Mouse (Mus musculus): ENCODE measurements around the gene Mkrn2.

Gene Mkrn2

DNA sequence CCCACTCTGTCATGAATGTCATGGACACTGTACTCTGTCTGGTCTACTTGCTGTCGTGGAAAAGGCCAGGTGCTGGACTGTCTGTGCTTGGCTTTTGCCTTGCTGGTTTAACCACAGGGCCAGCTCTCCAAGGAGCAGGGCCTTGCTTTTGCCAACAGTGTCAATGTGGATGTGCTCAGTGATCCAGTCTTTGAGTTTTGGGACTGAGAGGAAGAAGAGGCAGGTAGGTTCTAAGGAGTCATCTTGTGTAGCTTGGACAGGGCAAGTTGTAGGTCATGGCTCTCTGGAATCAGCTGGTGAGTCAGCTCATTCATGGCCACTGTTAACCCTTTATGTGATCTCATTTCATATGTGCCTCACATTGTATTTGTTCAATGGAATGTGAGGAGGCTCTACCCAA is 4.8 kb downstream of the Mkrn2 start:
- in situ Hi-C loops (cut with MboI, MseI) = no loop called here

DNA sequence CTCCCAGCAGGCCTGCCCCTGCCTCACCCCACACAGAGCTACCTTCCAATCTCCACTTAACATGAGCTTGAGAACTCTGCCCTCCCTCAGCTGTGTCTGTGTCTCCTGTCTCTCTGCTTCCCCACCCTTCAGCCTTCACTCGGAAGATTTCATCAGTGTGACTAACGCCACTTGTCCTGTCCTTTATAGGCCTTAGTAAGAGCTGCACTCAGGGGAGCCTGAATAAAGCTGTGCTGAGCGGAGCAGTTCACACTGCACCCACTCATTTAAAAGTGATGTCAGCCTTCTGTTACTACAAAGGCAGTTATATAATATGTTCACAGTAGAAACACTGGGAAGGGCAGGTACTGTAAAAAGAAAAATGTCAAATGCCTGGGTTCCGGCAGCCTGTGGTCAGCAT is 5.7 kb downstream of the Mkrn2 start:
- in situ Hi-C loops (cut with MboI, MseI) = no loop called here

DNA sequence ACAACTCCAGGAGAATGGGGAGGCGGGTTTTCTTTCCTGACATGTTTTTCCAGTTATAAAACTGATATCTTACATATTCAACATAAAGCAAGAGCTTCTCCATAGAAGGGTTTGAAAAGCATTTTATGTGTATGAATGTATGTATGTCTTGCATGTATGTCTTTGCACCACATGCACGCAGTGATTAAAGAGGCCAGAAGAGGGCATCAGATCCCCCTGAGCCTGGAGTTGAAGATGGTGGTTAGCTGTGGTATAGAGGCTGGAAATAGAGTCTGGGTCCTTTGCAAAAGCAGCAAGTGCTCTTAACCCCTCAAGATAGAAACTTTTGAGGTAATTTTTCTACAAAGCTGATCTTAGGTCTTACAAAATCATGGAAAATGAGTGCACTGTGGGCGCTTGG is 7.4 kb downstream of the Mkrn2 start:
- in situ Hi-C loops (cut with MboI, MseI) = no loop called here

DNA sequence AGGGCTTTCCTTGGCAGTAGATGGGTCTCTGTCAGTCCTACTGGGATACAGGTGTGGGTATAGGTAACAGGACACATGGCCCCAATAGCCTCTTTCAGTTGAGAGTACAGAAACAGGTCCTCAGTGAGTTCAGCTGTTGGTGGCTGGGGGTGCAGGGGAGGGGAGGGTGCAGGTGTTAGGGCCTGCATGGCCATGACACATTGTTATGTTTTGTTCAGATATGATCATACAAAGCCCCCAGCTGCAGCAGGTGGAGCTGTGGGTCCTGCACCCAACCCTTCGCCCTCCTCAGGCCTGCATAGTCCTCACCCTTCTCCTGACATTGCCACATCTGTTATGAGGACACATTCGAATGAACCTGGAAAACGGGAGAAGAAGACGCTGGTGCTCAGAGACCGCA is 8.6 kb downstream of the Mkrn2 start:
- in situ Hi-C loops (cut with MboI, MseI) = no loop called here

DNA sequence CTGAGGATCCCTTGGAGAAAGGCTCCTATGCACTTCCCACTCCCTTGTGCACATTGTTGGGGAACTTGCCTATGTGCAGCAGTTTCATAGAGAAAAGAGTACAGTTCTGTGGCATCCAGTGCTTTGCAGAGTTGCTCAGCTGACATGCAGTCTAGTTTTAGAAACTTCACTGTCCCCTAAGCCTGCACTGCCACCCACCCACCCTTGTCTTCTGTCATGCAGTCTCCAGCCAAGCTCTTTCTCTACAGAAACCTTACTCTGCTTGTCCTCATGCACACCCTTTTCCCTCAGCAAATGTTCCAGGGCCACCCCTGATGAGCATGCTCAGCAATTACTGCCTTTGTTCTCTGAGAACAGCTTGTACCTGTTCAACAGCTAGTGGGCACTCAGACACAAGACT is 12.1 kb downstream of the Mkrn2 start:
- in situ Hi-C loops (cut with MboI, MseI) = no loop called here

DNA sequence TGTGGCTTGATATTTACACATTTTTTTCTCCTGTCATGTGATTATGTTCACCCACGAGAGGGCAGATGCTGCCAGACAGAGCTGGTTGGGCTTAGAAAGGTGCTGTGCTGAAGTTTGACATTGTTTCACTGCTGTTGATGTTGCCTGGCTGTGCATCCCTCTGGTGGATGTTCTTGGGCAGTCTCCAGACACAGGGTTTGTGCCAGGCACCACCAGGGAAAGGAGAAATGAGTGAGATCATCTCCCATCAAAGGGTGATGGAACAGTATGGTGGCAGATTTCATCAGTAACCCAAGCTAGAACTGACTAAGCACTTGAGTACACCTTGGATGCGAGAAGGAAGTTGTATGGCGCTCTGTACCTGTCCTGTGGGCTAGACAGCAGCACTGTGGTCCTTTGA is 14.3 kb downstream of the Mkrn2 start:
- in situ Hi-C loops (cut with MboI, MseI) = no loop called here

DNA sequence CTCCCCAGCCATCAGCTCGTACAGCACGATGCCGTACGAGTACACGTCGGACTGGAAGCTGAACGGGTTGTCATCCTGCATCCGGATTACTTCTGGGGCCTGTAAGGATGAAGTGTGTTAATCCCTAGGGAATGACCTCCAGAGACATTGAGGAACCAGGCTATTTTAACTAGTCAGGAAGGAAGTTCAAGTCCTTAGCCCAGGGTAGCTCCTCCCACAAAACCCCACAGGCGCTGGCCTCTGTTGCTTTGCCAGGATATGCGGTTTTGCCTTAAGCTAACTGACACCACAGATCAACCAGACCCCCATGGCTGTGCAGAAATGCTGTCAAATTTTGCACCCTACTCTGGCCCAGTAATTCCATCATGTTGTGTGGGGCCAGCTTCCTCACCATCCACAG is 18.1 kb downstream of the Mkrn2 start:
- in situ Hi-C loops (cut with MboI, MseI) = no loop called here

DNA sequence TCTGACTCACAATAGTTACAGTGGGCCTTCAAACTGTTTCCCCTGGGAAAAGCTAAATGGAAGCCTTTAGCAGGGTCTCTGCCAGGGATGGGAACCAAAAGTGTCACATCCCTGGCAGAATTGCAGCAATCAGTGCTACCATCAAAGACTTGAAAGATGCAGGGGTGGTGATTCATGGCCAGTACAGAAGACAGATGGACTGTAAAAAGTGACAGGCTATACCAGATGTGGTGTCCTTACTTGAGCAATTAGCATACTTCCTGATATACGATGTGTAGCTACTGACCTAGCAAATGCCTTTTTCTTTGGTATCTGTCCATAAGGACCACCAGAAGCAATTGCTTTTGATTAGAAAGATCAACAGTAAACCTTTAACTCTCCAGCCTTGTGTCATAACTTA is 19.2 kb downstream of the Mkrn2 start:
- in situ Hi-C loops (cut with MboI, MseI) = no loop called here

DNA sequence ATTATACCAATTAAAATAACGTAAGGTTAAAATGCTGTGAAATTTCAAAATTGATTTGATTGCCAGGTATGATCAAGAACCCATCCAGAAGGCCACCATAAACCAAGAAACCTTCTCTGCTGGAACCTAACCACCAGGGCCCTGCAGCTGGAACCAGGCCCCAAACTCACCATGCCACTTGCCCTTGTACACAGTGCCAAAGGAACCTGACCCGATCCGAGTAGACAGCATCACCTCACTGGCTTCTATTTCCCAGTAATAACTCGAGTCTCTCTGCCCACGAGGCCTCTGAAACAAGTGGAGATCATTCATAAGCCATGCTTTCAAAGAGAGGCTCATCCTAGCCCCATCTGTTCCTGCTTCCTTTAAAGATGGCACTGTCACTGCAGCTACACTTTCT is 24.4 kb downstream of the Mkrn2 start:
- in situ Hi-C loops (cut with MboI, MseI) = no loop called here

DNA sequence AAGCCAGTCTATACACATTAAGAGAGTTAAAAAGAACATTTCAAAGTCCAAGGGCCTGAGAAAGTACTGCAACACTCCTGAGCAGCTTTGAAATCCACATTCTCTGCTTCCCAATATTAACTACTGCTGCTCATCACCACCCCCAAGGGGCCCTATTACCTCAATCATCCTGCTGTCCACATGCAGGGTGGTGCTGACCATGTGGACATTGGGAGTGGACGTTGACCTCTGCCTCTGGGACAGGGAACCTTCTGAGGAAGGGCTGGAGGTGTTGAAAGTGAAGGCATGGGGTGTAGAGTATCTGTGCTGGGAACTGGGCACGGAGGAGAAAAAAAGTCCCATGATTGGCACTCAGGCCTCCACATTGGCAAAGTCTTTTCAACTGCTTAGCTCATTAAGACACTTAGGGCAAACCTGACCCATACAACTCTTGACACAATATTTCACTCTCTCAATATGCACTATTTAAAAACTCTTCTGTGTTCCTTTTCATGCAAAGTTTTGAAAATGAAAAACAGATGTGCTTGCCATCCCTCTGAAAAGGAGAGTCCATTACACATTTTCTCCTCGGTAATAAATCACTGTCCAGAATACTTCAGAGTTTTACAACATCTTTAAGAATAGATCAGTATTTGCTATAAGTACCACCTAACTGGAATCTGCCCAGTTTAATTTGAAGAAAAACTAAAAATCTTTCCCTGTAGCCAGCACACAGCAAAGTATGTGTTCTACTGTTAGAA is 29.5 kb downstream of the Mkrn2 start:
- in situ Hi-C loops (cut with MboI, MseI) = loop anchor here in 1 of 2 experiments (10.0 kb wide), 1 partner anchor 444 kb away; no protein-coding TSS in a partner anchor

DNA sequence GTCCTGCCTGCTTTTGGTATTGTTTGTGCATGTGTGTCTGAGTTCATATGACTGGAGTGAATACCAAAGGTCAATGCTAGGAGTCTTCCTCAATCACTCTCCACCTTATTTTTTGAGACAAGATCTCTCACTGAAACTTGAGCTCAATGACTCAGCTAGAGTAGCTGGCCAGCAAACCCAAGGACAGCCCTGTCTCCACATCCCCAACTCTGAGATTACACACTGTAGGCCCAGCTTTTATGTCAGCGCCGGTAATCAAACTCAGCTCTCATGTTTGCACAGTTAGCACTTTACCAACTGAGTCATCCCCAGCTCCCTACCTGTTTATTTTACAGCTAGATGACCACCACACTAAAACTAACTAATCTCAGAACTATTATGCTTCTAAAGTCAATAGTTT is 32.3 kb downstream of the Mkrn2 start:
- in situ Hi-C loops (cut with MboI, MseI) = loop anchor here in 1 of 2 experiments (10.0 kb wide), 1 partner anchor 441 kb away; no protein-coding TSS in a partner anchor

DNA sequence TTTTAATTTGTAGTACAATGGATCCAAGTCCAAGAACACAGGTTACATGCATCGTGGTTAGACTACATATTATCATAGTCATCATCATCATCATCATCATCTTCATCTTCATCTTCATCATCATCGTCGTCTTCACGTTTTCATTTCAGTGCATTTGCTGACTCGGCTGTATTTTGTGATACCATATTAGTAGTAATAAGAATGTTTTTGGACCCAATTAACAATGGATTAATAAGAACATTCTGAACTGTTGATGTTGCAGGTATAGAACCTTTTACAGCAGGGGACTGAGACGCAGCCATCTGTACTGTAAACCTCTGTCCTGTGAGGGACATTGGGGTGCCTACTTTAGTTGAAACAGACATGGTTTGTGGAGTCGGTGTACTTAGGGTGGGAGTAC is 36.5 kb downstream of the Mkrn2 start:
- in situ Hi-C loops (cut with MboI, MseI) = loop anchor here in 1 of 2 experiments (10.0 kb wide), 1 partner anchor 437 kb away; no protein-coding TSS in a partner anchor

DNA sequence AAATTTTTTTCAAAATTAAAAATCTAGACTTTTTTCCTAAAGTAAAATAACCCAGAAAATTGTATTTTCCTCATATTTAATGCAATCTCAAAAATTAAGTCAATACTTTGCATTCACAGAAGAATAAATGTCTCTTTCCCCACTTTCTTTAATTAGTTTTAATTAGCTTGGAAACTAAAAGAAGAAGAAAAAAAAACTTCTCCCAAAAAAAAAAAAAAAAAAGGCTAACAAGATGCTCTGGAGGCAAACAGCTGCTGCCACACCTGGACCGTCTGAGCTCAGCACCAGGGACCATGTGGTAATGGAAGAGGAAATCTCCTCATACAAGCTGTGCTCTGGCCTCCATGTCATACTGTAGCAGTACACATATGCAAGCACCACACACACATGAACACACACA is 41.6 kb downstream of the Mkrn2 start:
- in situ Hi-C loops (cut with MboI, MseI) = no loop called here

DNA sequence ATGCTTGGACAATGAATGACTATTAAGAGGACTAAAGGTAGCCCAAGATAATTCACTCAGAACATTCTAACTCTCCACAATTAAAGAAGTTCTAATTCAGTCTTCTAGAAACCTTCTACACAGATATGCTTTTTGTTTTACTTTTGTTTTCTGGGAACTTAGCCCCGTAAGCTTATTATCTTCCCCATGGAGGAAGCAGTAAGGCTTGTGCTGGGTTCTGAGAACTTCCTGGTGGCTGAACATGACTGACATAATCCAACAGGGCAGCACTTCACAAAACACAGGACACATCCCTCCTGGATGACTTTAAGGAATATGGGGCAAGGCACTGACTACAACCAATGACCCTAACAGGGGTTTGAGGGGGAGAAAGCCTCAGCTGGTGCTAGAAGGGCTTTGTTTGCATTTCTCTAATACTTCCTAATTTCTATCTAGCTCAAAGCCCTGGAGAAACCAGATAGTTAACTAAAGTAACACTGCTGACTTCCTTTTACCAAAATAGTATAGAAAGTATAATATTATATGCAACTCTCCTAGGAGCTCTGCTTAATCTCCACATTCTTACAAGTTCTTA is 48.2 kb downstream of the Mkrn2 start:
- in situ Hi-C loops (cut with MboI, MseI) = no loop called here

DNA sequence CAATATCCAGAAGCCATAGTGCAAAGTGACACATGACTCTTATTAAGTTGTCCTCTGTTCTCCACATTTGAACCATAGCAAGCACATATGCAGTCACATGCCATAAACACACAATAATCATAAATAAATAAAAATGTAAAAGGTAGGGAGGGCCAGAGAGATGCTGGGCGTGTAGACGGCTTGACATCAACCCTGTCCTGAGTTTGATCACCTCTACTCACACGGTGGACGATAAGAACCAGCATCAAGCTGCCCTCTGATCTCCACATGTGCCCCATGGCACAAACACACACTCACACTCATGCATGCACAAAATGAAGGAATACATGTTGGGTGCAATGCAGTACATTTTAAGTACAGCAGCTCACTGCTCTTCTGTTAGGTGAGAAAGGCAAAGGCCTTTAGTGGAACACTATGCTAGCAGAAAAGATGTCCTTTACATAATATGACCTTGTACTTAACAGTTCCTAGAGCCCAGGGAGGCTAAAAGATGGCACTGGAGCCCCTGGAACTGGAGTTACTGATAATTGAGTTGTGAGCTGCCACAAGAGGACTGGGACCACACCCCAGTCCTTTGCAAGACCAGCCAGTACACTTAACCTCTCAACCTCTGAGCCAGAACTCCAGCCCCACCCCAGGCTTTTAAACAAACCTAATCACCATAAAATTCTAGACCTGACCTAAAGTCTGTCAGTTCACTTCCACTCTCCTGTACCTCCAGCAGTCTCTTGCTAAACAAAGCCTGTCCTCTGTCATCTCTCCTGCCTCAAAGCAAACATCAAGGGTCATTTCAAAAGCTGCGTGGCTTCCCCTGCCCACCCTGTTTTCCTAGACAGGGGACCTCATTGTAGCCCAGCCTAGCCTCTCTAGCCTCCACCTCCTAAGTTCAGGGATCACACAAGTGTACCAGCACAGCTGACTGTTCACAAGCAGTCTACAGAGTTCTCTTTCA is 49.0 kb downstream of the Mkrn2 start:
- in situ Hi-C loops (cut with MboI, MseI) = no loop called here

DNA sequence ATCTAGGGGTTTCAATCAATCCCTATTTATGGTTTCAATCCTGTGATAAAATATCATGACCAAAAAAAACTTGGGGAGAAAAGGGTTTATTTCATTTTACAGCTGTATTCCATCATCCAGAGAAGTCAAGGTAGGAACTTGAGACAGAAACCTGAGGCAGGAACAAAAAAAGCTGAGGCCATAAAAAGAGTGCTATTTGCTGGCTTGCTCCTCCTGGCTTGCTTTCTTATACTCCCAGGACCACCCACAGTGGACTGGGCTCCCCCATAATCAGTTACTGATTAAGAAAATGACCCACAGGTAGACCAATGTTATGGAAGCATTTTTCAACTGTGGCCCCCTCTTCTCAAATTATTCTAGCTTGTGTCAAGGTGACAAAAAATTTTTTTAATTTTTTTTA is 50.0 kb downstream of the Mkrn2 start:
- in situ Hi-C loops (cut with MboI, MseI) = no loop called here

DNA sequence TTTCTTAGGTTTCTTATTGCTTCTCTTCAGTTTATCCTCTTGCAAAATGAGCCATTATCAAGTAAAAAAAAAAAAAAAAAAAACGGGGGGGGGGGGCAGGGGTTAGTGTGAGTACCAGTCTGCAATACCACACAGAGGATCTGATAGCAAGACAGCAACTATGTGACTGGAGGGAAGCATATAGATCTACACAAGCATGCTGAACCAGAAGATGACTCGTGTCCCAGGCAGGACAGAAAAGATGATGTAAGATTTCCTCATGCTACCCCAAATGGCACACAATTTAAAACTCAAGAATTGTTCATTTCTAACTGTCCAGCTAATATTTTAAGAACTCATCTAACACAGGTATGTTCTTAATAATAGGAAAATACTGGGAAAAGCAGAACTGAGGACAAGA is 52.2 kb downstream of the Mkrn2 start:
- in situ Hi-C loops (cut with MboI, MseI) = no loop called here

DNA sequence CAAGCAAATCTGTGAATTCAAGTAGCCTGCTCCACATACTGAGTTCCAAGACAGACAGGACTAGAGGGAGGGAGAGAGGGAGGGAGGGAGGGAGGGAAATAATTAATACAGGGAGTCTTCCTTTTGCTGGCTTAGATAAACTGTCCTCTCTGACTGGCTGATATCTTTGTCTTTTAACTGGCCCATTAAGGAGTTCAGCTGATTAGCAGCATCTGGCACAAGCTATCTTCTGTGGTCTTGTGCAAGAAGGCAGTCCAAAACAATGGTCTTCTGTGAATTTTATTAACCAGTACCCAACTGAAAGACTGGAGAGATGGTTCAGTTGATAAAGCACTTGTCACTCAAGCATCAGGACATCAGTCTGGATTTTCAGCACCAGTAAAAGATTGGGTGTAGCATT is 57.1 kb downstream of the Mkrn2 start:
- in situ Hi-C loops (cut with MboI, MseI) = no loop called here

DNA sequence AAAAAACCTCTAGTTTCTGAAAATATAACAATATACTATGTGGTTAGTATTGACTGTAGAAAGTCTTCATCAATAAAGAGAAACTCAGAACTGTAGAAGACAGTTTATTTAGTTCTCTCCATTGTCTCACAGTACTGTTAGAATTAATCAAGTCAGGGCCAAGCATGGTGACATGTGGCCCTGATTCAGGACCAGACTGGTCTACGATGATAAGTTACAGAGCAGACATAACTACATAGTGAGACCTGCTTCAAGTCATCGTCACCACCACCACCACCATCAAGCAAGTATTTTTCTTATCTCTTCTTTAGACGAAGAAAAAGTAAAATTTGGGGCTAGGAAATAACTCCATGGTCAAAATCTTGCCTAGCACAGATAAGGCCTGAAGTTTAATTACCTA is 62.6 kb downstream of the Mkrn2 start:
- in situ Hi-C loops (cut with MboI, MseI) = loop anchor here (10.0 kb wide), 2 partner anchors 759 to 799 kb away; no protein-coding TSS in a partner anchor

DNA sequence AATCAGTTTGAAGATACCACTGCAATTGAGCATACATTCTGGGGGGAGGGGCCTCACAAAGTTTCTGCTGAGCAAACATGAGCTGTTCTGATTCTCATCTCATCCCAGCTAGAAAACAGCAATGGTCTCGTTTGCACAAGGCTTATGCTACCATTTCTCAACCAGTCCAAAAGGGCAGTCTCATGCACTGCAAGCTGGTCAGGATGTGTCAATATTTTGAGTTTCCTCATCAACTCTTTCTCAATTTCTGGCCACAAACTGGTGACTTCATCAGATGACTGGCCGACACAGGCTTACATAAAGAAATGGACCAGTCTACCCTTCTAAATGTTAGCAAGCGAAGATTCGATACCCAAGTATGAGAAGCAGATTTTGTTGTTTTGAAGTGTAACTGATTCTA is 64.9 kb downstream of the Mkrn2 start:
- in situ Hi-C loops (cut with MboI, MseI) = loop anchor here (10.0 kb wide), 2 partner anchors 762 to 802 kb away; no protein-coding TSS in a partner anchor
